Mouse (Mus musculus) gastrocnemius, postnatal 25 days (tissue): Measurements from ENCODE around the gene Nckap5. TPM values are rescaled to one million over a fixed set of nuclear protein-coding genes. Genes with fewer than 3 reads are reported as not detected.

Source experiments
- DNase-seq: peaks from one replicate; pipeline ENCODE4 v3.0.0; 2022
- total RNA-seq, 2 experiments: library from RNA; stranded (reverse); gene quantifications; 1 replicate in 1 of 2; 2 replicates in 1 of 2; pipeline ENCODE4 v1.2.3; 2021

Nckap5 gene
- total RNA-seq, 2 experiments from 2014 or later, result 0.56 to 1.3 TPM

- DNase-seq, result no peak
These were observed 272.8 kb downstream of the Nckap5 start for GRCm38 (mm10) chr1:126557791-126558294.

DNA sequence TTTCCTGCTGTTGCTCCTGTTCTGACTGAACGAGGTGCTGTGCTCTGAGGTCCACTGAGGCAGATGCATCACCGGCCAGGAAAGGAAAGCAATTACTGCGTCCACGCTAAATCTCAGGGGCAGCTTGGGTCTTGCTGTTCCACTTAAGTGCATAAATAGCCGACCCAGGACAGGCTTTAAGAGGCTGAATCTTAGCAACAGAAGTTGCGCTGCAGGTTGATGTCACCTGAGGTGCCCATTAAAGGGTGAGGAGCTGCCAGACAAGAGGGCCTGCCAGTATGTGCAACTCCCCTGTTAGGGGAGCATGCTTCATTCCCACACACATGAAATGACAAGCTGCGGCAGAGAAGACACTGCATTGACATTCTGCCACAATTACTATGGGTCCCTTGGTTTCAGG lies 282.6 kb downstream of the Nckap5 start:
- no peak for DNase-seq

DNA sequence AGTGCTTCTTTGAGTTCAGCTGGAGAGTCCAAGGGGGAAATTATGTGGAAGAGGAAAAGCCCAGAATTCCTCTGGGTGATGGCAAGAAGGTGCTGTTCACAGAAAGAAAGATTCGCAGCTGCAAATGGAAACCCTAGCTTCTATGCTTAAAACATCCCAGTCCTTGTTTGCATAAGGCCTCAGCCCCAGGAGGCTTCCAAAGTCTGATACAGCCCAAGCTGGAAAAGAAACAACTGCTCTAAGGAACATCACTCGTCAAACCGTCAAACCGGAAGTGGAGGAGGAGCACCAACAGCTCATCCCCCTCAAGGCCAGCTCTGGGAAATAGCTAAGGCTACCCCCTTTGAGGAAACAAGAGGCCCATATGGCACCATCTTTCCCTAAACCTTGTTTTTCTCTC lies 286.1 kb downstream of the Nckap5 start:
- no peak for DNase-seq

GRCm38 (mm10) chr1:126537223-126537757 lies 293.3 kb downstream of the Nckap5 start:
- no peak for DNase-seq

DNA sequence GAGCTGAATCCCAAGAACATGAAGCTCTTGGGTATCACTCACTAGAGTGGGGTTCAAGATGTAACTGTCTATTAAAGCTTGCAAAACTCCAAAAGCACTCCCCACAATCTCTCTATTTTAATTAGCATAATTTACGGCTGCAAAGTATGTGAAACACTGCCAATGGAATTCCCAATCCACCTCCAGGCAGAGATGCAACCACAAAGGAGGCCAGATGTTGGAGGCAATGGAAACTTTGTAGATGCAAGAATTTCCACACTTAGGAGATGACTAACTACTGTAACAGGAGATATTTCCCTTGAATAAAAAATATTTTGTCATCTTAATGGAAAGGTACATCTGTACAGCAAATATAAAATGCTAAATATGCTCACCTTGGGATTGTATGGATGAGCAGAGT lies 295.1 kb downstream of the Nckap5 start:
- no peak for DNase-seq

- DNase-seq, result no peak
These were observed 296.6 kb downstream of the Nckap5 start for GRCm38 (mm10) chr1:126534046-126534445.

DNA sequence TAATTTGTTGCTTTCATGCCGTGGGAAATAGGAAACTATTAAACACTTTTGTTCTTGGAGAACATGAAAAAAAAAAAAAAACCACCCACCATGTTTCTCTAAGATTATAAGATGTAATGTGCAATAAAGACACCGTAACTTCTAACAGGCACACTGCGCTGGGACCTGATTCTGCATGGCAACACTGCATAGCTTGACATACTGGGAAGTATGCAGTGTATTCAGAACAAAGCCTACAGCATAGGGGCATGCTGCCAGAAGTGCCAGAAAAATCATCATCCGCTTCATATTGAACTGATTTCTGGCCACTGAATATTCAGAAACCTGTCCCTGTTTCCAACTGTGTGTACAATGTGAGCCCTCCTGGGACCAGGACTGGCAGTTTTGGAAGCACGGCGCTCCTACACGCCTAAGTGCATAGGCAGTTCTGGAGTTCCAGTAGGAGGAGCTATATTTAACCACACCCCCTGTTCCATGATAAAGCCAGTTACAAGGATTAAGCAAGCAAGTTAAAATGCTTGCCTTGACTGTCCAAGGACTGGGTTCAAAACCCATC lies 302.5 kb downstream of the Nckap5 start:
- no peak for DNase-seq

- DNase-seq, result no peak
These were observed 312.5 kb downstream of the Nckap5 start for GRCm38 (mm10) chr1:126518067-126518466.

GRCm38 (mm10) chr1:126517427-126517826 lies 313.2 kb downstream of the Nckap5 start:
- no peak for DNase-seq

DNA sequence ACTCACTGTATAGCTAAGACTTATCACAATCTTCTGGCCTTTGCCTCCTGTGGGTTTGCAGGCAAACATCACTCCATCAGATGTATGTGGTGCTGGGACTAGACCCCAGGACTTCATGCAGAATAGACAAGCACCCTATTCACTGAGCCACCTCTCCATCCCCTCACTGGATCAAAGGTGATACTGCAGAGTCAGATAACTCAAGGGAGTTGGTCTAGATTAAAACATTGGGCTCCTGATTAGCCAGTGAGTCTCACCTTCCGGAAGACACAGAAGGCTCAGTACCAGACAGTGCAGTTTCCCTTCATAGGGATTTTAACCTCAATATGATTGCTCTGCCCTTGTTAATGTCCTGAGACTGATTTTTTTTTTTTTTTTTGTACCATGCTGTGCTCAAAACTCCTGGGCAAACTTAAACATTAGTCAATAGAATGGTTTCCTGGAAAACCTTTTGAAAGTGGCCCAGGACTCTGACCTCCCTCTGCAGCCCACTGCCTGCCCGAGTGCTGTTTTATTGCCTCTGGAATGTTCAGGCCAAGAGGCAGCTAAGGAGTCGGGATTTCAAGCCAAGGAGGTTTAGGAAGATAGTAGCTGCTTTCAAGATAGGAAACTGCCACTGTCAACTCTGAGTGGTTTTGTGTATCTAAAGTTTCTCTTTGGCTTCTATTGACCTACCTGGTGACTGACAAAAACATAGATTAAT lies 315.4 kb downstream of the Nckap5 start:
- no peak for DNase-seq

DNA sequence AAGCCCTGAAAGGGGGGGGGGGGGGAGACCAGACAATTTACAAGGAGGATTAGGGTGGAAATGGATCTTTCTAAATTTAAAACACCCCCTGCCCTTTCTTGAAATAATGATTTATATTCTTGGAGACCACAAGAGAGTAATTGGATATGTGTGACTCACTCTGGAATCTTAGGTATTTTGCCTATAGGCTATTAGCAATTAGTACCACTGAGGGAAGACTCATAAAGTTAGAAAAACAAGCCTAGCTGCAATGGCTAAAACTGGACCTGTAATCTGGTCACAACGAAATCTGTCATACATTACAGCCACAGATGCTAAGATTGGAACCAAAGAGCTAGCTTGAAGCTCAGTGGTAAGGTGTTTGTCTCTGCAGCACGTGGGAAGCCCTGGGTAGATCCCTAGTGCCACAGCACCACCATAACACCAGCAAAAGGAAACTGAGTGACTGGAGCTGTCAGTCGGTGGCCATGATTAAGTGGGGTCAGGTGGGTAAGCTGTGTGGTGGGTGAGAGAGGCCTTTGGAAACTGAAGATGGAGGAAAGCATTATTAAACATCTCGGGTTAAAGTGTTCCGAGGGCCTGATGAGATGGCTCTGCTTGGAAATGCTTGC lies 318.7 kb downstream of the Nckap5 start:
- no peak for DNase-seq

DNA sequence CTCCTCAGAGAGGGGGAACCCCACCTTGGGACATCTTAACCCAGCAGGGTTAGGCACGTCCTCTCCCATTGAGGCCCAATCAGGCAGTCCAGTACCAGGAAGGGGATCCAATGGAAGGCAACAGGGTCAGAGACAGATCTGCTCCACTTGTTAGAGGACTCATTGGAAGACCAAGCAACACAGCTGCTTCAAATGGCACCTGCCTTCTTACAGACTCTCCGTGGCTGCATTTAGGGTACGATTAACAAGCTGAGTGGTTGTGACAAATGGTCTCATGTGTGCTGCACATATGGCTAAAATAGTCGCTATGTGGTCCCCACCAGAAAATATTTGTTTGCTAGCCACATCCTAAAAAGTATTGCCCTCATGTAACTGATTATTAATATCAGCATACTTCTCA lies 325.9 kb downstream of the Nckap5 start:
- no peak for DNase-seq

GRCm38 (mm10) chr1:126502741-126503140 lies 327.9 kb downstream of the Nckap5 start:
- DNase-seq, result no peak

DNA sequence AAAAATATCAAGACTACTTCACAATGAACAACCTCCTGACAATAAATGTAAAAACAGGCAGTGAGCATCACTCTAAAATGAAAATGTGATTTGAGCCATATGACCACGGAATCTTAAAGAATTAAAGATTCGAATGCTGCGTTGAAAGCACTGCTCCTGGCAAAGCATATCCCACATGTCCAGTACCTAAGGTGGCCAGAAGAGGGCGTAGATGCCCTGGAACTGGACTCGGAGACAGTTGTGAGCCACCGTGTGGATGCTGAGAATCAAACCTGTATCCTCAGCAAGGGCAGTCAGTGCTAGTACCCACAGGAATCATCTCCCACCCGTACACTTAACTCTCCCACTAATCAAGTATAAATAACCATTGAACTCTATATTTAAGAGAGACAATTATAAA lies 333.9 kb downstream of the Nckap5 start:
- no peak for DNase-seq

DNA sequence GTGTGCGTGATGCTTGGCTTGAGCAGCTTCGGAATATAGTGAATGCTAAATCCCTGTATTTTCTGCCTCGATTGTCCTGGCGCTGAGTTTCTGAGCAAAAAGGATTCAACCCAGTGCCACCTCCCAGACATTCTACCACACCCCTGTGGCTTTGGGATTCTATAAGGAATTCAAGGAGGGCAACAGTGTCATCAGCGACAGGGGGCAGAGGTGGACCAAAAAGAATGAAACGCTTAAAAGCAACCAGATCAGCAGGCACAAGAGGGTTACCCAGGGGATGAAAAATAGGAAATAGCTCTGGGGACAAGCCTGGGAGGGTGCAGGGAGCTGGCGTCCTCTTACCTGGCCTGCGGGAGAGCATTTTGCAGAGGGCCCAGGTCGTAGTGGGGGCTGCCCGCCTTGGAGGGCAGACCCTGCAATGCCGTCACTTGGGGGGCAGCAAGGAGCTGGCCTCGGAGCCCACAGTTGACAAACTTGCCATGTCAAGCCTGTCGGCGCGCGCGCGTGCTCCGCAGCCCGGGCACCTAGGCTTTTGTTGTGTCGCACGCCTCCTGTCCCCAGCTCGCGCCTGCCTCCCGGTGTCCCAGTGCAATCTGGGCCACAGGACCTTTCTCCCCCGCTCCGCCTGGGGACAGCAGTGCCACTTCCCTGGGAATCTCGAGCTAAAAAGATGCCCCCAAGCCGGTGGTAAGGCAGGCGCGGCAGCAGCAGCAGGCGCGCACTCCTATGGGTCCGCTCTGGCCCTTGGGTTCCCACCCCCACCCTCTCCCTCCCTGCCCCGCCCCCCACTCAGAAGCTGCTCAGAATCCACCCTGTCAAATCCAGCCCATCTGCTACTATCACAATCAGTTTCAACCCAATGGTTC lies 338.2 kb downstream of the Nckap5 start:
- DNase-seq, result no peak

- DNase-seq, result no peak
These were observed 339.2 kb downstream of the Nckap5 start for GRCm38 (mm10) chr1:126491412-126491811.

DNA sequence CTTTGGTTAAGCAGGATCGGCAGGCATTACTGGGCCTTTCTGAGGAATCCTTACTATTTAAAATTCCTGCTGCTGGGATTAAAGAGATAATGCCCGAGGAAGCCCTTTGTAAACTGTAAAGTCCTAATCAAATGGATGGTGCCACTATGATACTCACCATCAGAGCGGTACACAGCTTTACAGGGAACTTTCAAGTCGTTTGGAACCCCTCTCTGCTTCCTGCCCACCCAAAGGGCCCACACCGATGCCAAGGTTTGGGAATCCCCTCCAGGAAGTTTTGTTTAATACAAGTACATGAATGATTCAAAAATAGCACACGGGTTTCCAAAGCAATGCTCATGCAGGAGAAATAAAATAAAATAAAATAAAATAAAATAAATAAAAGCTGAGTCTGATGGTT lies 340.3 kb downstream of the Nckap5 start:
- DNase-seq, result no peak

DNA sequence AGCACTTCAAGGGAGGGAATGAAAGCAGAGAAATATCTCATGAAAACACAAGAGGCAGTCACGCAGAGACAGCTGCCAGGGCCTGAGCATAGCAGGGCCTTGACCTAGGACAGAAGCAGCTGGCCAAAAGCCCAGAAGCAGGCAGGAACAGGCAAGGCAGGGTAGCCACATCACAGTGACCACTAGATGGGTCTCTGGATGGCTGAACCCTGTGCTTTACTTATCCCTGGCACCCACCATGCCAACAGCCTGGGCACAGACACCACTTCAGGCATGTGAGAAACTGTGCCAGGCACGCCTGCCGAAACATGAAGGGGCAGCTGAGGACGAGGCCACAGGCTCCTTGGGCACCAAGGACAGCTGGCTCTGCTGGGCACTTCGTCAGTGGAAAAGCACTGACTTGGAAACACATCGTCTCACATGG lies 345.9 kb downstream of the Nckap5 start:
- peak; percentile 85 for DNase-seq

GRCm38 (mm10) chr1:126483665-126484064 lies 346.9 kb downstream of the Nckap5 start:
- DNase-seq, result no peak

DNA sequence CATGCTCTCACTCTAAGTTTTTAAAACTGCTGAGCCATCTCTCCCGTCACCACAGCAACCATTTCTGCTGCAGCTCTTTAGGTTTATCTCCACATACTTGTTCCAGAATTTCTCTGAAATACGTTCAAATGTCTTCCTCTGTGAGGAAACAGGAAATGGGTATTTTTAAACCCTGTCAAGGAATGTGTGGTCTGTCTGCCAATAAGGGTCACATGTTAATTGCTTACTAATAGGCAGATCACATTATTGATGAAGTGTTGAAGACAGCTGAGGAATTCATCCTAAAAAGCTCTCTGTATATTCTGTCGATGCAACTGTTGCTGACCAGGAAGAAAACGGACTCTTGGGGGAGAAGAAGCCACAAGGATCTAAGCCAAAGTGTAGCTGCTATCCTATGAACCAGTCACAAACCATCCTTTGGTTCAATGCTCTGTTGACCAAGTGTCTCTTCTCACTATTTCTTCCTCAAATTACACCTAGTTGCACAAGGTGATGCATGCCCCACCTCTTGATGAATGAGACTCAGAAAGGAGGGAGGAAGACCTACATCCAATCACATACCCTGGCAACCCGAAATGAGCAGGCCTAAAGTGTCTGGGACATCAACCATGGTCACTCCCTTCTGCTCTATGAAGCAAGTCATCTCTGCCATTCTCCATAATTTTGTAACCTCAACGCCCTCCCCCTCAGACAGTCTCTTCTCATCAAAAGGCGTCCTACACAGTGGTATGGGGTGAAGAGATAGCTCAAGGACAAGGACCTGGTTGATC lies 349.0 kb downstream of the Nckap5 start:
- no peak for DNase-seq

- no peak for DNase-seq
These were observed 357.6 kb downstream of the Nckap5 start for GRCm38 (mm10) chr1:126473044-126473443.

- DNase-seq, result no peak
These were observed 359.2 kb downstream of the Nckap5 start for GRCm38 (mm10) chr1:126471419-126471818.
